In the genomic region with DNA sequence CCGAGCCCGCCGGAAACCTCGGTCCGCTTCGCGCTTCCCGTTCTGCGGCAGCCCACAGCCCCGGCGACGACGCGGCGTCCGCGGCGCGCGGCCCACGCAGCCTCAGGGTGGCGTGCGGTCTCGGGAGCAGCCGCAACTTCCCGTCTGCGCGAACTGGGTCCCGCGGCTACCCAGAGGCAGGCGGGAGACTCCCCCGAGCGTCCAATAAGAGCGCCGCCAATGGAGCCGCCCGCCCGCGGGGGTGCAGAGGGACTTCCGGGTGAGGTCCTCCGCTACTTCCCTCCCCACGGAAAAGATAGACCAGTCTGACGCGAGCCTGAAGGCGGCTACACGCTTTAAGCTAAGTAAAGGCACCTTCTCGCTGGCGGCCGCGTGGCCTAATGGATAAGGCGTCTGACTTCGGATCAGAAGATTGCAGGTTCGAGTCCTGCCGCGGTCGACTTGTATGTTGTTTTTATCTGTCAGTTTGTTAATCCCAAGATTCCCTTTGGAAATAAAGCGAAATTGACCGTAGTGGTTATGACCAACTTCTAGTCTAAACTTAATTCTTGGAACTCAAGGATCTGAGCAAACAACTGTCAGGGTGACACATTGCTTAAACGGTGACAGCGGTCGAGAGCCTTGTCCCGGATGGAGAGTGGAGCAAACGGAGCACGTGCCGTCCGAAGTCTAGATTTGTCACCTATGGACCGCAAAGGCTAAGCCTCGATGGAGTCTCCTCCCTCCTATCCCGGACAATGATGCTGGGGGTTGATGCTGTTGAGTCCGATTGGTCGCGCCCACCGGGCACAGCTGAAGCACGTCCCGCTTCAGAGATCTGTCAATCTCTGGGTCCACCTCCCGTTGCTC, we compare ENCODE assay signal across 8 mouse cellular contexts. TPM values are rescaled to one million over a fixed set of nuclear protein-coding genes. Genes with fewer than 3 reads are reported as not detected.
DNase-seq lines count a peak whose midpoint lies in the region; ATAC-seq lines count a peak whose summit lies in the region.

Polg (minus strand) TSS at position 310 of the 849 bp plus-strand sequence.

- ATAC-seq in hindbrain, embryonic 15.5 days (ENCODE audit: low FRiP score, low read depth) = peak; percentile 96

- peak within 1 kb of the TSS; percentile 79 for H3K4me3 ChIP-seq in hindbrain, embryonic 15.5 days

- peaks cover 4% of the 10 kb centered on the region; the same call in 1 of the 2 replicates for H3K27me3 ChIP-seq in hindbrain, embryonic 15.5 days

- H3K9ac ChIP-seq in hindbrain, embryonic 15.5 days = peak within 1 kb of the TSS; percentile 74

- peak; percentile 98 for DNase-seq in T-cell, adult 2 months (ENCODE audit: low spot score)
- peak; percentile 99 to 100 for DNase-seq in cerebellum, postnatal 36 days
- peak; percentile 100 for DNase-seq in frontal cortex, postnatal 36 days (ENCODE audit: low spot score in 2 of 2)
- peak; percentile 97 for DNase-seq in left cerebral cortex, adult 11 months (ENCODE audit: low spot score)
- DNase-seq in lung, postnatal 4 days = peak; percentile 99
- DNase-seq in retina, postnatal 7 days (ENCODE audit: low read depth, low spot score) = peak; percentile 98
- DNase-seq in urinary bladder, adult 2 months (ENCODE audit: low spot score) = peak; percentile 100

- peaks cover 8% of the 10 kb centered on the region for H3K36me3 ChIP-seq in hindbrain, embryonic 15.5 days

- H3K4me1 ChIP-seq in hindbrain, embryonic 15.5 days (replicated peaks) = peaks cover 33% of the 10 kb centered on the region

- under 1% methylated on average over 71 of the region's 76 CpGs for WGBS in hindbrain, embryonic 15.5 days

- H3K4me2 ChIP-seq in hindbrain, embryonic 15.5 days = peak within 1 kb of the TSS; percentile 91

- peak within 1 kb of the TSS; percentile 87 for H3K27ac ChIP-seq in hindbrain, embryonic 15.5 days (replicated peaks)

- no peaks in the 10 kb centered on the region for H3K9me3 ChIP-seq in hindbrain, embryonic 15.5 days

RNA-seq across cellular contexts. Expression of gene Polg, which starts in this region (rescaled TPM):
- polyA plus RNA-seq in hindbrain, embryonic 15.5 days (2015; fragmentation: Nextera tagmentation; extraction: Ambion mirVana) = 26.5 and 27.0 TPM in 2 replicates
- polyA plus RNA-seq in urinary bladder, adult 2 months (2012; rRNA removed) = 50.9 and 56.0 TPM in 2 replicates

Comparison
In these comparisons a context has a peak if more than half of its experiments do, and no peak if none do; other contexts are left out.
1. Peak in every context shown above with its lines: DNase-seq, ATAC-seq, H3K4me3 ChIP-seq and H3K27ac ChIP-seq.